Mouse (Mus musculus): ENCODE measurements around the gene Mpdz. TPM values are rescaled to one million over a fixed set of nuclear protein-coding genes. Genes with fewer than 3 reads are reported as not detected.

The Mpdz gene
- total and polyA plus RNA-seq, 2 experiments from 2014 or later = 7.8 to 38.8 TPM

GRCm38 (mm10) chr4:81236227-81236626 lies 206.4 kb downstream of the Mpdz start:
- H3K4me3 ChIP-seq (ENCODE audit: low read length) = no peak overlapping the region
- no peak overlapping the region for H3K27ac ChIP-seq
- H3K4me2 ChIP-seq (ENCODE audit: low read depth, low read length) = no peak overlapping the region
- H3K9ac ChIP-seq (replicated peaks; ENCODE audit: low read length) = no peak overlapping the region
- WGBS = 79% methylated on average over 5 of the region's 5 CpGs
- H3K9me3 ChIP-seq (ENCODE audit: low read length) = no peaks in the 10 kb centered on the region
- H3K4me1 ChIP-seq (ENCODE audit: insufficient read depth, low read length) = no peaks in the 10 kb centered on the region
- H3K36me3 ChIP-seq (ENCODE audit: insufficient read depth, low read length) = no peaks in the 10 kb centered on the region
- ATAC-seq = no peak
- H3K27me3 ChIP-seq (ENCODE audit: insufficient read depth, low read length) = no peaks in the 10 kb centered on the region
- DNase-seq (ENCODE audit: low spot score) = no peak
- TF ChIP-seq CTCF (IDR thresholded peaks at IDR 0.05; ENCODE audit: low read depth) = no peak
